Mouse (Mus musculus) activated CD4-positive, CD25-positive, alpha-beta regulatory T cell, adult 4 months (primary cell): ENCODE results near the gene Anks1. TPM values are rescaled to one million over a fixed set of nuclear protein-coding genes. Genes with fewer than 3 reads are reported as not detected.

Experiments used
- ATAC-seq: one replicate; pipeline ENCODE4 v1.8.0; 2017
- polyA plus RNA-seq, 2 experiments: library from polyadenylated mRNA; unstranded; fragments of 100-300 nt; shearing (Covaris generic); gene quantifications; one replicate each; pipeline ENCODE4 v1.2.1; 2017

Anks1 gene
- polyA plus RNA-seq, 2 experiments from 2014 or later = 2.5 to 3.7 TPM

GRCm38 (mm10) chr17:28100669-28101068 lies 191.6 kb downstream of the Anks1 start:
- ATAC-seq = no peak

DNA sequence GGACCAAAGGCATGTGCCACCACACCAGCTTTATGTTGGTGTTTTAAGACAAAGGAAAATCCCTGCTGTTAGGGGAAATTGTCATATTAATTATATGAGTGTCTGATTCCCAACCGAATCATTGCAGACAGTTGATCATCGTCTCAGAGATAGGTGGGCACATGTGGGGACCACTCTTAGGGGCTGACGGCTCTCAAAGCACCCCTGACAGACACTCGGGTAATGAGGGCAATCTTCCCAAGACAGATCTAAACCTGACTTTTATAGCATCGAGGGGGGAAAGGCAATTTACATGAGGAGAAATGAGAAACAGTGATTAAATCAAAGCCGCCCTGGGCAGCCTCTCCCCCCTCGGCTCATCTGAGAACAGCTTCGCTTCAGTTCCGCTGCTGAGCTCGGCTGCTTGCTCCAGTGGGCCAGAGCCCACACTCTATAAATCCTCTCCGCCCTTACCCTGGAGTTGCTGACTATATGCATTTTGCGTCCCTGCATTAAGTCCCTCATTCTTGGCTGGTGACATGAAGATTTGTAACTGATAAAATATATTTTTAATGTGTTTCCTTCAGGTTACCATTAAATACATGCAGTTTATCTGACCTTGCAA lies 192.3 kb downstream of the Anks1 start:
- no peak for ATAC-seq

DNA sequence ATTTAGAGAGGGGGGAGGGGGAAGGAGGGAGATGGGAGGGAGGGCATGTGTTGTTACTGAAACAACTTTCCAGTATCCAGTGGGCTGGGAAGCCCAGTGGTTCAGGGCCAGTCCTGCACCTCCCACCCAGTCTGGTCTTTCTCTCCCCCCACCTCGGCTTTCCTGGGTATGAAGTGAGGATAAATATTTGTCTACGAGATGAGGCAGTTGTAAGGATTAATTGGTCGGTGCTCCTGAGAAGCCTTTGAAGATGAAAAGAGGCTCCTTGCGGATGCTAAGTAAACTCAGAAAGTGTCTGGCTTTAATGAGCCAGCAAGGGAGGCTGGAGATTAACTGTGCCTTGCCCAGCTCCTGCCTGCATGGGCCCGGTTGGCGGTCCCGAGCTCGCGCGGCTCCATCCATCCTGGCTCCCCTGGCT lies 192.8 kb downstream of the Anks1 start:
- ATAC-seq = no peak

- no peak for ATAC-seq
These were observed 195.3 kb downstream of the Anks1 start for GRCm38 (mm10) chr17:28104416-28104815.

GRCm38 (mm10) chr17:28106352-28106751 lies 197.2 kb downstream of the Anks1 start:
- no peak for ATAC-seq

DNA sequence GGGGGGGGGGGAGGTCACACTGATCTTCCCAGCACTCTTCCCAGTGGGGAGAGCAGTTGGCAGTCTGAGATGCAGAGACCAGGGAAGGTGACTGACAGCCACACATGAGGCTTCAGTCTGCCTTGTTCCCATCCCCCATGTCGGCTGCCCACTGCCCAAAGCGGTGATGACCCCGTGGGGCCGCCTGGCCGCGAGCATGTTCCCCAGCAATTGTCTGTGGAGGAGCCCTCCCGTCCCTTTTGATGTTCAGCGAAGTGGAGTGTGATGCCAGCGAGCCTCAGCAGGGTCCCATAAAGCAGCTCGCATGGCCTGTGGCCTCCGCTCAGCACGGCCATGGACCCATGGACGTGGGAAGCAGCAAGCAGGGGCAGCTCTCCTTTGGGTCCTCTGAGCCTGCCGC lies 198.2 kb downstream of the Anks1 start:
- no peak for ATAC-seq

DNA sequence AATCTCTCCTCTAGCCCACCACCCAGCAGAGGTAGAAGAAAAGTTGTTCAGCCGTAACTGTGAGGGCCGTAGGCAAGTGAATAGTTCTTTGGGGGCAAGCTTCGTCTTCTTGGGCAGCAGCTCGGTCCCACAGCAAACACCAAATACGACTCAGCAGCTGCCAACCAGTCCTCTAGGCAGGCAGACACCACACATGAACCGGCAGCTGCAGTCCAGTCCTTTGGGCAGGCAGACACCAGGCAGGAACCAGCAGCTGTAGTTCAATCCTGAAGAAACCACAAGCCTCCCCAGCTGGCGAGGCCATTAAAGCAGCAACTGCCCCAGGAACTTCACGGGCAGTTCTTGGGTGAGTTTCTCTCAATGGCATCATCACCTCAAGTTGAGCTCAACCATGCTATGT lies 203.2 kb downstream of the Anks1 start:
- ATAC-seq = no peak

Other genes starting within 250 kb of the Anks1 start
- under 1 TPM in 1 of 2 experiments, not detected in 1; 0.50 TPM for gene Spdef, start 180.4 kb upstream of the Anks1 start, polyA plus RNA-seq
- 10 to 100 TPM; 14.1 to 15.2 TPM for gene D17Wsu92e, start 88.7 kb upstream of the Anks1 start, polyA plus RNA-seq
- gene Snrpc, start 71.2 kb upstream of the Anks1 start, polyA plus RNA-seq = 100 to 1,000 TPM; 108 to 126 TPM
- gene Uhrf1bp1, start 52.9 kb upstream of the Anks1 start, polyA plus RNA-seq = 1 to 10 TPM in 1 of 2 experiments, under 1 TPM in 1; 0.93 to 1.4 TPM
- gene Taf11, start 538 bp downstream of the Anks1 start, polyA plus RNA-seq = 10 to 100 TPM; 32.9 to 39.6 TPM
- gene Tcp11, start 171.3 kb downstream of the Anks1 start, polyA plus RNA-seq = 1 to 10 TPM; 1.0 to 1.6 TPM
- not detected for gene Scube3, start 232.8 kb downstream of the Anks1 start, polyA plus RNA-seq